Mouse (Mus musculus): Measurements from ENCODE around the gene Larp4b. TPM values are rescaled to one million over a fixed set of nuclear protein-coding genes. Genes with fewer than 3 reads are reported as not detected.

Larp4b gene
- polyA plus RNA-seq, 1 experiment, result not detected

- TF ChIP-seq CTCF (IDR thresholded peaks at IDR 0.05; ENCODE audit: insufficient read depth, low read depth, low read length) (no peak), POLR2A (IDR thresholded peaks at IDR 0.05; ENCODE audit: insufficient read depth, low read depth, low read length) (no peak)
- 81% methylated on average over 6 of the region's 6 CpGs for WGBS
- peaks cover 5% of the 10 kb centered on the region; the same call in 1 of the 2 replicates for H3K4me1 ChIP-seq (ENCODE audit: control insufficient read depth, insufficient read depth, low read length)
- no peak overlapping the region for H3K27ac ChIP-seq (ENCODE audit: insufficient read depth, low read depth, low read length)
- H3K4me3 ChIP-seq (ENCODE audit: insufficient read depth, low read depth, low read length), result no peak overlapping the region
Measured at GRCm38 (mm10) chr13:9139466-9139991, 45.8 kb downstream of the Larp4b start.

- 40% methylated on average over 10 of the region's 10 CpGs for WGBS
- H3K27ac ChIP-seq (ENCODE audit: insufficient read depth, low read depth, low read length), result no peak overlapping the region
- H3K4me3 ChIP-seq (ENCODE audit: insufficient read depth, low read depth, low read length), result no peak overlapping the region
- TF ChIP-seq CTCF (IDR thresholded peaks at IDR 0.05; ENCODE audit: insufficient read depth, low read depth, low read length), result no peak
- TF ChIP-seq POLR2A (IDR thresholded peaks at IDR 0.05; ENCODE audit: insufficient read depth, low read depth, low read length), result no peak
- H3K4me1 ChIP-seq (ENCODE audit: control insufficient read depth, insufficient read depth, low read length), result peaks cover 5% of the 10 kb centered on the region; the same call in 1 of the 2 replicates
Measured at GRCm38 (mm10) chr13:9140204-9140603, 46.5 kb downstream of the Larp4b start.

GRCm38 (mm10) chr13:9142371-9142770 is 48.7 kb downstream of the Larp4b start:
- peaks cover 5% of the 10 kb centered on the region; the same call in 1 of the 2 replicates for H3K4me1 ChIP-seq (ENCODE audit: control insufficient read depth, insufficient read depth, low read length)
- TF ChIP-seq POLR2A (IDR thresholded peaks at IDR 0.05; ENCODE audit: insufficient read depth, low read depth, low read length), result no peak
- TF ChIP-seq CTCF (IDR thresholded peaks at IDR 0.05; ENCODE audit: insufficient read depth, low read depth, low read length), result no peak
- H3K4me3 ChIP-seq (ENCODE audit: insufficient read depth, low read depth, low read length), result no peak overlapping the region
- no peak overlapping the region for H3K27ac ChIP-seq (ENCODE audit: insufficient read depth, low read depth, low read length)
- 38% methylated on average over 2 of the region's 2 CpGs for WGBS

- H3K4me3 ChIP-seq (ENCODE audit: insufficient read depth, low read depth, low read length), result no peak overlapping the region
- no peaks in the 10 kb centered on the region for H3K4me1 ChIP-seq (ENCODE audit: control insufficient read depth, insufficient read depth, low read length)
- no peak for TF ChIP-seq POLR2A (IDR thresholded peaks at IDR 0.05; ENCODE audit: insufficient read depth, low read depth, low read length)
- no peak for TF ChIP-seq CTCF (IDR thresholded peaks at IDR 0.05; ENCODE audit: insufficient read depth, low read depth, low read length)
- no peak overlapping the region for H3K27ac ChIP-seq (ENCODE audit: insufficient read depth, low read depth, low read length)
- WGBS, result 70% methylated on average over 2 of the region's 2 CpGs
Measured at GRCm38 (mm10) chr13:9148830-9149229, 55.1 kb downstream of the Larp4b start.

- TF ChIP-seq POLR2A (IDR thresholded peaks at IDR 0.05; ENCODE audit: insufficient read depth, low read depth, low read length), result no peak
- TF ChIP-seq CTCF (IDR thresholded peaks at IDR 0.05; ENCODE audit: insufficient read depth, low read depth, low read length), result no peak
- H3K27ac ChIP-seq (ENCODE audit: insufficient read depth, low read depth, low read length), result peak overlapping the region; percentile 64
- H3K4me3 ChIP-seq (ENCODE audit: insufficient read depth, low read depth, low read length), result no peak overlapping the region
- 30% methylated on average over 7 of the region's 7 CpGs for WGBS
- H3K4me1 ChIP-seq (ENCODE audit: control insufficient read depth, insufficient read depth, low read length), result 0 out of 2 replicates have a peak, but pooled peaks cover 2% of the 10 kb centered on the region
Measured at GRCm38 (mm10) chr13:9149473-9150217, 56.0 kb downstream of the Larp4b start.

- Histone ChIP-seq H3K4me1 (ENCODE audit: control insufficient read depth, insufficient read depth, low read length) (0 out of 2 replicates have a peak, but pooled peaks cover 2% of the 10 kb centered on the region), H3K27ac (ENCODE audit: insufficient read depth, low read depth, low read length) (no peak overlapping the region), H3K4me3 (ENCODE audit: insufficient read depth, low read depth, low read length) (no peak overlapping the region)
- 96% methylated on average over 6 of the region's 6 CpGs for WGBS
- TF ChIP-seq CTCF (IDR thresholded peaks at IDR 0.05; ENCODE audit: insufficient read depth, low read depth, low read length) (no peak), POLR2A (IDR thresholded peaks at IDR 0.05; ENCODE audit: insufficient read depth, low read depth, low read length) (no peak)
Measured at GRCm38 (mm10) chr13:9151100-9151499, 57.4 kb downstream of the Larp4b start.

- TF ChIP-seq CTCF (IDR thresholded peaks at IDR 0.05; ENCODE audit: insufficient read depth, low read depth, low read length) (no peak), POLR2A (IDR thresholded peaks at IDR 0.05; ENCODE audit: insufficient read depth, low read depth, low read length) (no peak)
- 98% methylated on average over 4 of the region's 4 CpGs for WGBS
- no peak overlapping the region for H3K4me3 ChIP-seq (ENCODE audit: insufficient read depth, low read depth, low read length)
- 0 out of 2 replicates have a peak, but pooled peaks cover 2% of the 10 kb centered on the region for H3K4me1 ChIP-seq (ENCODE audit: control insufficient read depth, insufficient read depth, low read length)
- H3K27ac ChIP-seq (ENCODE audit: insufficient read depth, low read depth, low read length), result no peak overlapping the region
Measured at GRCm38 (mm10) chr13:9151619-9152018, 57.9 kb downstream of the Larp4b start.

- H3K4me1 ChIP-seq (ENCODE audit: control insufficient read depth, insufficient read depth, low read length), result 0 out of 2 replicates have a peak, but pooled peaks cover 2% of the 10 kb centered on the region
- TF ChIP-seq POLR2A (IDR thresholded peaks at IDR 0.05; ENCODE audit: insufficient read depth, low read depth, low read length) (no peak), CTCF (IDR thresholded peaks at IDR 0.05; ENCODE audit: insufficient read depth, low read depth, low read length) (no peak)
- H3K4me3 ChIP-seq (ENCODE audit: insufficient read depth, low read depth, low read length), result no peak overlapping the region
- 88% methylated on average over 2 of the region's 2 CpGs for WGBS
- H3K27ac ChIP-seq (ENCODE audit: insufficient read depth, low read depth, low read length), result no peak overlapping the region
Measured at GRCm38 (mm10) chr13:9152267-9152666, 58.6 kb downstream of the Larp4b start.

- no peak for TF ChIP-seq POLR2A (IDR thresholded peaks at IDR 0.05; ENCODE audit: insufficient read depth, low read depth, low read length)
- no peak for TF ChIP-seq CTCF (IDR thresholded peaks at IDR 0.05; ENCODE audit: insufficient read depth, low read depth, low read length)
- WGBS, result 76% methylated on average over 9 of the region's 9 CpGs
- no peak overlapping the region for H3K4me3 ChIP-seq (ENCODE audit: insufficient read depth, low read depth, low read length)
- 0 out of 2 replicates have a peak, but pooled peaks cover 2% of the 10 kb centered on the region for H3K4me1 ChIP-seq (ENCODE audit: control insufficient read depth, insufficient read depth, low read length)
- H3K27ac ChIP-seq (ENCODE audit: insufficient read depth, low read depth, low read length), result no peak overlapping the region
Measured at GRCm38 (mm10) chr13:9153803-9154202, 60.1 kb downstream of the Larp4b start.

Measured in olfactory bulb, adult 2 months (tissue).